Mouse (Mus musculus): Measurements from ENCODE around the gene Syne2. TPM values are rescaled to one million over a fixed set of nuclear protein-coding genes. Genes with fewer than 3 reads are reported as not detected.
A peak's percentile ranks its signal among the peaks of the same experiment; 100 is the strongest.

Syne2 gene
- polyA plus RNA-seq, 1 experiment from 2014 or later, result 35.7 TPM

GRCm38 (mm10) chr12:75855051-75855453 lies 37.1 kb downstream of the Syne2 start:
- Histone ChIP-seq H3K27ac (peak overlapping the region; percentile 51), H3K36me3 (no peaks in the 10 kb centered on the region), H3K4me2 (replicated peaks) (0 out of 2 replicates have a peak overlapping the region, but pooled peaks have one; percentile 3), H3K9me3 (no peaks in the 10 kb centered on the region), H3K27me3 (replicated peaks) (no peaks in the 10 kb centered on the region), H3K4me1 (replicated peaks) (peaks cover 20% of the 10 kb centered on the region), H3K4me3 (replicated peaks) (no peak overlapping the region), H3K9ac (no peak overlapping the region)
- peak; percentile 66 for ATAC-seq
- WGBS, result 27% methylated on average over 7 of the region's 7 CpGs

GRCm38 (mm10) chr12:75855621-75856020 lies 37.7 kb downstream of the Syne2 start:
- H3K4me3 ChIP-seq (replicated peaks), result no peak overlapping the region
- no peaks in the 10 kb centered on the region for H3K27me3 ChIP-seq (replicated peaks)
- peak overlapping the region; percentile 51; the same call in 1 of the 2 replicates for H3K27ac ChIP-seq
- H3K9ac ChIP-seq, result no peak overlapping the region
- 85% methylated on average over 9 of the region's 9 CpGs for WGBS
- H3K4me2 ChIP-seq (replicated peaks), result no peak overlapping the region
- H3K4me1 ChIP-seq (replicated peaks), result peaks cover 20% of the 10 kb centered on the region
- no peaks in the 10 kb centered on the region for H3K36me3 ChIP-seq
- no peak for ATAC-seq
- no peaks in the 10 kb centered on the region for H3K9me3 ChIP-seq

GRCm38 (mm10) chr12:75856096-75856868 lies 38.3 kb downstream of the Syne2 start:
- 62% methylated on average over 14 of the region's 14 CpGs for WGBS
- peak; percentile 62 for ATAC-seq
- no peak overlapping the region for H3K4me2 ChIP-seq (replicated peaks)
- H3K9me3 ChIP-seq, result no peaks in the 10 kb centered on the region
- peaks cover 20% of the 10 kb centered on the region for H3K4me1 ChIP-seq (replicated peaks)
- no peak overlapping the region for H3K9ac ChIP-seq
- H3K36me3 ChIP-seq, result no peaks in the 10 kb centered on the region
- H3K27me3 ChIP-seq (replicated peaks), result no peaks in the 10 kb centered on the region
- 0 out of 2 replicates have a peak overlapping the region, but pooled peaks have one; percentile 27 for H3K27ac ChIP-seq
- H3K4me3 ChIP-seq (replicated peaks), result no peak overlapping the region

GRCm38 (mm10) chr12:75859936-75860335 lies 42.0 kb downstream of the Syne2 start:
- 62% methylated on average over 10 of the region's 11 CpGs for WGBS
- no peak for ATAC-seq
- peaks cover 8% of the 10 kb centered on the region; the same call in 1 of the 2 replicates for H3K4me1 ChIP-seq (replicated peaks)

GRCm38 (mm10) chr12:75860843-75861242 lies 42.9 kb downstream of the Syne2 start:
- 0 out of 2 replicates have a peak, but pooled peaks cover 4% of the 10 kb centered on the region for H3K4me1 ChIP-seq (replicated peaks)
- no peak for ATAC-seq
- no peak overlapping the region for H3K4me3 ChIP-seq (replicated peaks)
- no peaks in the 10 kb centered on the region for H3K9me3 ChIP-seq
- H3K27ac ChIP-seq, result no peak overlapping the region
- no peak overlapping the region for H3K4me2 ChIP-seq (replicated peaks)
- no peaks in the 10 kb centered on the region for H3K36me3 ChIP-seq
- 97% methylated on average over 6 of the region's 6 CpGs for WGBS
- no peaks in the 10 kb centered on the region for H3K27me3 ChIP-seq (replicated peaks)
- no peak overlapping the region for H3K9ac ChIP-seq

More at GRCm38 (mm10) chr12:75859936-75860335, 42.0 kb downstream of the Syne2 start:
- Histone ChIP-seq H3K27ac (no peak overlapping the region), H3K9me3 (no peaks in the 10 kb centered on the region), H3K27me3 (replicated peaks) (no peaks in the 10 kb centered on the region), H3K9ac (no peak overlapping the region), H3K4me3 (replicated peaks) (no peak overlapping the region), H3K36me3 (no peaks in the 10 kb centered on the region), H3K4me2 (replicated peaks) (no peak overlapping the region)

- H3K4me1 ChIP-seq (replicated peaks), result peaks cover 10% of the 10 kb centered on the region; the same call in 1 of the 2 replicates
- no peak overlapping the region for H3K4me2 ChIP-seq (replicated peaks)
- H3K36me3 ChIP-seq, result no peaks in the 10 kb centered on the region
- H3K9ac ChIP-seq, result no peak overlapping the region
- H3K27ac ChIP-seq, result no peak overlapping the region
- no peak overlapping the region for H3K4me3 ChIP-seq (replicated peaks)
- WGBS, result 92% methylated on average over 2 of the region's 2 CpGs
- no peaks in the 10 kb centered on the region for H3K27me3 ChIP-seq (replicated peaks)
- no peaks in the 10 kb centered on the region for H3K9me3 ChIP-seq
- ATAC-seq, result no peak
These were observed 47.2 kb downstream of the Syne2 start for GRCm38 (mm10) chr12:75865166-75865565.

- H3K9ac ChIP-seq, result no peak overlapping the region
- H3K27me3 ChIP-seq (replicated peaks), result no peaks in the 10 kb centered on the region
- 46% methylated on average over 17 of the region's 17 CpGs for WGBS
- H3K9me3 ChIP-seq, result no peaks in the 10 kb centered on the region
- peak; percentile 92 for ATAC-seq
- peaks cover 10% of the 10 kb centered on the region; the same call in 1 of the 2 replicates for H3K4me1 ChIP-seq (replicated peaks)
- H3K4me3 ChIP-seq (replicated peaks), result no peak overlapping the region
- H3K27ac ChIP-seq, result peak overlapping the region; percentile 54
- H3K36me3 ChIP-seq, result no peaks in the 10 kb centered on the region
- peak overlapping the region; percentile 30 for H3K4me2 ChIP-seq (replicated peaks)
These were observed 48.8 kb downstream of the Syne2 start for GRCm38 (mm10) chr12:75866419-75867373.

- H3K4me1 ChIP-seq (replicated peaks), result peaks cover 11% of the 10 kb centered on the region; the same call in 1 of the 2 replicates
- no peaks in the 10 kb centered on the region for H3K9me3 ChIP-seq
- WGBS, result 74% methylated on average over 9 of the region's 9 CpGs
- H3K4me3 ChIP-seq (replicated peaks), result no peak overlapping the region
- no peak overlapping the region for H3K27ac ChIP-seq
- no peaks in the 10 kb centered on the region for H3K27me3 ChIP-seq (replicated peaks)
- H3K4me2 ChIP-seq (replicated peaks), result no peak overlapping the region
- no peak overlapping the region for H3K9ac ChIP-seq
- ATAC-seq, result no peak
- no peaks in the 10 kb centered on the region for H3K36me3 ChIP-seq
These were observed 55.8 kb downstream of the Syne2 start for GRCm38 (mm10) chr12:75873546-75874235.

GRCm38 (mm10) chr12:75874287-75874994 lies 56.5 kb downstream of the Syne2 start:
- ATAC-seq, result no peak
- Histone ChIP-seq H3K4me1 (replicated peaks) (0 out of 2 replicates have a peak, but pooled peaks cover 4% of the 10 kb centered on the region), H3K4me3 (replicated peaks) (no peak overlapping the region), H3K36me3 (no peaks in the 10 kb centered on the region), H3K27me3 (replicated peaks) (no peaks in the 10 kb centered on the region), H3K9ac (no peak overlapping the region), H3K9me3 (no peaks in the 10 kb centered on the region), H3K4me2 (replicated peaks) (no peak overlapping the region), H3K27ac (no peak overlapping the region)
- 47% methylated on average over 12 of the region's 12 CpGs for WGBS

- ATAC-seq, result no peak
- no peak overlapping the region for H3K4me2 ChIP-seq (replicated peaks)
- H3K36me3 ChIP-seq, result no peaks in the 10 kb centered on the region
- H3K4me3 ChIP-seq (replicated peaks), result no peak overlapping the region
- H3K27me3 ChIP-seq (replicated peaks), result no peaks in the 10 kb centered on the region
- no peaks in the 10 kb centered on the region for H3K9me3 ChIP-seq
- WGBS, result 77% methylated on average over 12 of the region's 12 CpGs
- H3K9ac ChIP-seq, result no peak overlapping the region
- no peaks in the 10 kb centered on the region for H3K4me1 ChIP-seq (replicated peaks)
- H3K27ac ChIP-seq, result no peak overlapping the region
These were observed 61.8 kb downstream of the Syne2 start for GRCm38 (mm10) chr12:75879636-75880317.

GRCm38 (mm10) chr12:75881554-75881953 lies 63.6 kb downstream of the Syne2 start:
- H3K27me3 ChIP-seq (replicated peaks), result no peaks in the 10 kb centered on the region
- H3K9me3 ChIP-seq, result no peaks in the 10 kb centered on the region
- H3K9ac ChIP-seq, result no peak overlapping the region
- ATAC-seq, result no peak
- no peak overlapping the region for H3K27ac ChIP-seq
- H3K4me1 ChIP-seq (replicated peaks), result no peaks in the 10 kb centered on the region
- no peak overlapping the region for H3K4me2 ChIP-seq (replicated peaks)
- no peaks in the 10 kb centered on the region for H3K36me3 ChIP-seq
- H3K4me3 ChIP-seq (replicated peaks), result no peak overlapping the region
- WGBS, result 58% methylated on average over 4 of the region's 4 CpGs
